Mouse (Mus musculus) G1E (cell line): ENCODE data around the gene Itch.

ENCODE experiments used
- CTCF ChIP-seq: IDR thresholded peaks from 2 replicates; pipeline ENCODE4 v1.5.1; 2012; ENCODE audit warnings: low read depth, low read length, inconsistent platforms, mixed read lengths
- GATA2 ChIP-seq: IDR thresholded peaks from 2 replicates; pipeline ENCODE4 v1.6.1; 2012; ENCODE audit warnings: low read depth, low read length, inconsistent platforms, borderline replicate concordance
- POLR2AphosphoS5 ChIP-seq: IDR thresholded peaks from 2 replicates; pipeline ENCODE4 v1.6.1; 2012; ENCODE audit warnings: low read depth, low read length, inconsistent platforms; ENCODE audit not compliant: insufficient replicate concordance

- TF ChIP-seq CTCF (no peak), POLR2AphosphoS5 (no peak), GATA2 (no peak)
Observed at GRCm38 (mm10) chr2:155133977-155134860, 910 bp downstream of the Itch start.
